Comparison of ENCODE assay signal across 18 mouse cellular contexts in the genomic region with DNA sequence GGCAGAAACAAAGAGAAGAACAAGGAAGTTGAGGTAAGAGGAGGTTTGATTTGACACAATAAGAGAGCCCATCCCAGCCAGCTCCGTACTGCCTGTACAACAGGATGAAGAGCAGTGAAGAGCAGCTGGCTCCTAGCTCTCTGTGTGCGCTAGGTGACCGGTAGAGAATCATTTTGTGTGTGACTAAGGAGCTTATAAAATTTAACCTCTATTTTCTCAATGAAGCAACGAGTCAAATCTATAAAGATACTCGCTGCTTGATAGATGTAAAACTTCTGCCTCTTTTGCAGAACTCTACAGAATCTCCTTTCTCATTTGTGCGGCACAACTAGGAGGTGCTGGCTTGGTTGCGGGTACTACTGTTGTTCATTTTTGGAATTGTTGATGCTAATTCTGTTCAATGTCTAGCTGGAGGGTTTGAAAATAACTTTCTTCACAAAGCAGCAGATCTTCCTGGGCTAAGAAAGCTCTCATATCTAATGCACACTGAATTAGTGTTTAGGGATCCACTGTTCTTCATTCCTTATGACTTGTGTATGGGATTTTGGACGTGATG.
DNase-seq lines count a peak whose midpoint lies in the region; ATAC-seq lines count a peak whose summit lies in the region.
"Had no signal": no experiment of that assay in that cellular context is flagged by ENCODE, and none has a peak within 500 bp of the region (broad histone marks: within the 10 kb centered on the region; RNA-seq: fewer than 3 reads in every experiment).

No protein-coding gene starts in this region.

- H3K36me3 ChIP-seq in hindbrain, embryonic 12.5 days = no peaks in the 10 kb centered on the region
- H3K36me3 ChIP-seq in midbrain, embryonic 12.5 days = no peaks in the 10 kb centered on the region
- no peaks in the 10 kb centered on the region for H3K36me3 ChIP-seq in neural tube, embryonic 14.5 days (ENCODE audit: control insufficient read depth, insufficient read depth, low read length)
- H3K36me3 ChIP-seq: embryonic facial prominence, embryonic 15.5 days; intestine, embryonic 15.5 days; kidney, embryonic 15.5 days; liver, embryonic 12.5 days; lung, embryonic 15.5 days had no signal

- peaks cover 12% of the 10 kb centered on the region for H3K4me1 ChIP-seq in hindbrain, embryonic 12.5 days
- H3K4me1 ChIP-seq in midbrain, embryonic 12.5 days = peaks cover 11% of the 10 kb centered on the region
- 0 out of 2 replicates have a peak, but pooled peaks cover 3% of the 10 kb centered on the region for H3K4me1 ChIP-seq in neural tube, embryonic 14.5 days (ENCODE audit: control insufficient read depth, insufficient read depth, low read length)
- H3K4me1 ChIP-seq: embryonic facial prominence, embryonic 15.5 days; intestine, embryonic 15.5 days; kidney, embryonic 15.5 days; liver, embryonic 12.5 days; lung, embryonic 15.5 days had no signal

- ATAC-seq in frontal cortex, adult (ENCODE audit: low TSS enrichment) = peak; percentile 84
- peak; percentile 56 for ATAC-seq in hindbrain, embryonic 12.5 days (ENCODE audit: low FRiP score)
- ATAC-seq in midbrain, embryonic 12.5 days (ENCODE audit: low FRiP score, low read depth) = no peak; the same call in 1 of the 2 replicates
- ATAC-seq in neural tube, embryonic 14.5 days (ENCODE audit: low read depth) = peak; percentile 49; the same call in 1 of the 2 replicates
- ATAC-seq: intestine, embryonic 15.5 days; liver, embryonic 12.5 days had no signal

- no peak overlapping the region for H3K9ac ChIP-seq in hindbrain, embryonic 12.5 days
- H3K9ac ChIP-seq in midbrain, embryonic 12.5 days (replicated peaks) = peak overlapping the region; percentile 39; the same call in 1 of the 2 replicates
- no peak overlapping the region for H3K9ac ChIP-seq in neural tube, embryonic 14.5 days (replicated peaks; ENCODE audit: low read depth, low read length)
- H3K9ac ChIP-seq: embryonic facial prominence, embryonic 15.5 days; intestine, embryonic 15.5 days; kidney, embryonic 15.5 days; liver, embryonic 12.5 days; lung, embryonic 15.5 days had no signal

- H3K9me3 ChIP-seq in hindbrain, embryonic 12.5 days (replicated peaks) = no peaks in the 10 kb centered on the region
- H3K9me3 ChIP-seq in midbrain, embryonic 12.5 days = no peaks in the 10 kb centered on the region
- H3K9me3 ChIP-seq in neural tube, embryonic 14.5 days (ENCODE audit: control insufficient read depth, low read length) = no peaks in the 10 kb centered on the region
- H3K9me3 ChIP-seq: embryonic facial prominence, embryonic 15.5 days; intestine, embryonic 15.5 days; kidney, embryonic 15.5 days; liver, embryonic 12.5 days; lung, embryonic 15.5 days had no signal

- peak overlapping the region; percentile 79 for H3K27ac ChIP-seq in hindbrain, embryonic 12.5 days
- peak overlapping the region; percentile 75 for H3K27ac ChIP-seq in midbrain, embryonic 12.5 days (replicated peaks)
- H3K27ac ChIP-seq in neural tube, embryonic 14.5 days (ENCODE audit: low read depth, low read length) = no peak overlapping the region
- H3K27ac ChIP-seq: embryonic facial prominence, embryonic 15.5 days; intestine, embryonic 15.5 days; kidney, embryonic 15.5 days; liver, embryonic 12.5 days; lung, embryonic 15.5 days had no signal

- DNase-seq in frontal cortex, postnatal 25 days (ENCODE audit: low spot score in 2 of 2) = no peak
- DNase-seq in urinary bladder, postnatal 10 days (ENCODE audit: low spot score) = no peak
- no peak for DNase-seq in urinary bladder, postnatal 36 days (ENCODE audit: low spot score in 2 of 2)
- DNase-seq in right cerebral cortex, postnatal 25 days = no peak
- DNase-seq: gastrocnemius, postnatal 14 days; heart, postnatal 14 days; layer of hippocampus, postnatal 36 days; thymus, postnatal 14 days had no signal

- no peaks in the 10 kb centered on the region for H3K27me3 ChIP-seq in hindbrain, embryonic 12.5 days
- H3K27me3 ChIP-seq in midbrain, embryonic 12.5 days = no peaks in the 10 kb centered on the region; the same call in none of the 2 replicates
- H3K27me3 ChIP-seq in neural tube, embryonic 14.5 days (ENCODE audit: control insufficient read depth, insufficient read depth, low read length) = no peaks in the 10 kb centered on the region
- H3K27me3 ChIP-seq: CH12.LX; embryonic facial prominence, embryonic 15.5 days; intestine, embryonic 15.5 days; kidney, embryonic 15.5 days; lung, embryonic 15.5 days had no signal

- peak overlapping the region; percentile 48 for H3K4me2 ChIP-seq in hindbrain, embryonic 12.5 days (replicated peaks)
- peak overlapping the region; percentile 48 for H3K4me2 ChIP-seq in midbrain, embryonic 12.5 days (replicated peaks)
- peak overlapping the region; percentile 40; the same call in 1 of the 2 replicates for H3K4me2 ChIP-seq in neural tube, embryonic 14.5 days (ENCODE audit: low read depth, low read length)
- H3K4me2 ChIP-seq: embryonic facial prominence, embryonic 15.5 days; intestine, embryonic 15.5 days; kidney, embryonic 15.5 days; liver, embryonic 12.5 days; lung, embryonic 15.5 days had no signal

- peak overlapping the region; percentile 17 for H3K4me3 ChIP-seq in hindbrain, embryonic 12.5 days
- H3K4me3 ChIP-seq in midbrain, embryonic 12.5 days = peak overlapping the region; percentile 26
- no peak overlapping the region for H3K4me3 ChIP-seq in neural tube, embryonic 14.5 days (ENCODE audit: low read depth, low read length)
- H3K4me3 ChIP-seq: embryonic facial prominence, embryonic 15.5 days; intestine, embryonic 15.5 days; kidney, embryonic 15.5 days; liver, embryonic 12.5 days; lung, embryonic 15.5 days had no signal

- WGBS in hindbrain, embryonic 12.5 days = 60% methylated on average over 8 of the region's 8 CpGs
- WGBS in midbrain, embryonic 12.5 days = 28% methylated on average over 8 of the region's 8 CpGs
- WGBS in neural tube, embryonic 14.5 days = 65% methylated on average over 8 of the region's 8 CpGs
